Mouse (Mus musculus) cerebellum, adult 9-10 months (tissue): ENCODE results near the gene Hist1h2ae.

ENCODE experiments used
- DNase-seq: peaks from one replicate; pipeline ENCODE4 v3.0.0; 2022

Hist1h2ae gene

GRCm38 (mm10) chr13:23537006-23537710, 33.9 kb downstream of the Hist1h2ae start:
- DNase-seq = no peak

DNA sequence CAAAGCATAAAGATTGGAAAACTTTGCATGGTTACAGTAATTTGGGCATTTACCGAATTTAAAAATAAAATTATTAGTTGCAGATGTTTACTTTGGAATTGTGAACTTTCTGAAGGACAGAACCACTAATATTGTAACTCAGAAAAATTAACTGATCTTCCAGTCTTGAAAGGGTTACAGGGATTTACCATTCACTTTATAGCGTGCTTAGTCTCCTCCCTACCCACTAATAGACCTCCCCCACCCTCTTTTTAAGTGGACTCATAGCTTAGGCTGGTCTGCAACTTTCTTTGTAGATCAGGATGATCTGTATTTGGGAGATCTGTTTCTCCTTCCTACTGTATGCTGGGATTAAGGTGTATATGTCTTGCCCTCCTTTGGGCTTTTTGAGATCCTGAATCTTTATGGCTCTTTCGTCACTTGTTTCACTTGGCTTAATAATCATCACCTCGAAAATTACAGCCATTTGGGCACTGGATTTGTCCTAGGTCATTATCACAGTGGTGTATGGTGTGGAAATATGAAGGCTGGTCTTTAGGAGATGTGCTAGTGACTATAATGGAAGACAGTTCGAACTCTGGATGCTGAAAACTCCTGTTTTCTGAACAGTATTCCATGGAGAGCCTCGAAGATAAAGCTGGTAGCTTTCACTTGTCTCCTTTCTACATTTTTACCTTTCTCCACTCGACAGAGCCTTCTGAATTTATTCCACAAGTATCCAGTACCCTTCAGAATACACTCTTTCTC, 34.8 kb downstream of the Hist1h2ae start:
- DNase-seq = no peak

DNA sequence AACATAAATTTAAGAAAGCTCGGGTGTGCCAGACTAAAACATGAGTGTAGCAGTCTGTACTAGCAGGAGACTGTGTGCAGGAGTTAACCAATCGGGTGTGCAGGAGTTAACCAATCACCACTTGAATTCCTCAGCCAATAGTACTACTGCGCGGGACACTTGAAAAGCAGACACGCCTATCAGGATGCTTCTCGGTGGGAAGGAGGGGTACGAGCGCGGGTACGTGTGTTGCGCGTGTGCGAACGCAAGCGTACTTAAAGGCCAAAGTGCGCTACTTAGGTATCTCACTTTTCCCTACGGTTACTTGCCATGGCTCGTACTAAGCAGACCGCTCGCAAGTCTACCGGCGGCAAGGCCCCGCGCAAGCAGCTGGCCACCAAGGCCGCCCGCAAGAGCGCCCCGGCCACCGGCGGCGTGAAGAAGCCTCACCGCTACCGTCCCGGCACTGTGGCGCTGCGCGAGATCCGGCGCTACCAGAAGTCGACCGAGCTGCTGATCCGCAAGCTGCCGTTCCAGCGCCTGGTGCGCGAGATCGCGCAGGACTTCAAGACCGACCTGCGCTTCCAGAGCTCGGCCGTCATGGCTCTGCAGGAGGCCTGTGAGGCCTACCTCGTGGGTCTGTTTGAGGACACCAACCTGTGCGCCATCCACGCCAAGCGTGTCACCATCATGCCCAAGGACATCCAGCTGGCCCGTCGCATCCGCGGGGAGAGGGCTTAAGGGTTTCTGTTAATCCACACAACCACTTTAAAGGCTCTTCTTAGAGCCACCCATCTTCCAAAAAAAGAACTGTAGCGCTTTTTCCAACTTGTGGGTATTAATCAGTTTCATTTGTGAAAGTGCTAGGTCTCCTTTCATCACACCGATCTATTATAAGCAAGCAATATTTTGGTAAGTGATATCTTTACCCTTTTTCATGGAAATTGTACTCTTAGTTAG, 35.6 kb downstream of the Hist1h2ae start, which contains the start of gene Hist1h3g:
Gene Hist1h3g (plus strand): TSS at position 286 of the 939 bp plus-strand sequence.
- DNase-seq = peak; percentile 90

GRCm38 (mm10) chr13:23534368-23535131, 36.5 kb downstream of the Hist1h2ae start:
- DNase-seq = no peak

DNA sequence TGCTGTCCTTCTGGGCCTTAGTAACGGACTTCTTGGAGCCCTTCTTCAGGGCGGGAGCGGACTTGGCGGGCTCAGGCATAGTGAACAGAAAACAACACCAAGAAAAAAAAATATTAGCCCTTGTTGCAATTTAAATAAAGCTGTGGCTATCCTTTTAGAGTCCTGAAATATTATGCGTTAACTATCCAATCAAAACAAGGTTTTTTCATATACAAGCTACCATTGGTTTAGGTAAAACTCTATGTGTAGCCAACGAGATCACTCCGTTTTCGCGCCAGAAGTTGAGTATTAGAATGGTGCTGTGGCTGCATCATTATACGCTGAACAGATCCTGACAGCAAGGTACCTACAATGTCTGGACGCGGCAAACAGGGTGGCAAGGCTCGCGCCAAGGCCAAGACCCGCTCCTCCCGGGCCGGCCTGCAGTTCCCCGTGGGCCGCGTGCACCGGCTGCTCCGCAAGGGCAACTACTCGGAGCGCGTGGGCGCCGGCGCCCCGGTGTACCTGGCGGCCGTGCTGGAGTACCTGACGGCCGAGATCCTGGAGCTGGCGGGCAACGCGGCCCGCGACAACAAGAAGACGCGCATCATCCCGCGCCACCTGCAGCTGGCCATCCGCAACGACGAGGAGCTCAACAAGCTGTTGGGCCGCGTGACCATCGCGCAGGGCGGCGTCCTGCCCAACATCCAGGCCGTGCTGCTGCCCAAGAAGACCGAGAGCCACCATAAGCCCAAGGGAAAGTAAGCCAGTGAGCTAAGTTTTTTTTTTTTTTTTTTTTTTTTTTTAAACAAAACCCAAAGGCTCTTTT, 37.3 kb downstream of the Hist1h2ae start, which contains the start of gene Hist1h2af:
Gene Hist1h2af (plus strand): TSS at position 347 of the 808 bp plus-strand sequence.
- peak; percentile 86 for DNase-seq

- DNase-seq = peak; percentile 50
Measured at GRCm38 (mm10) chr13:23532262-23533075, 38.6 kb downstream of the Hist1h2ae start.

GRCm38 (mm10) chr13:23530901-23531875, 39.8 kb downstream of the Hist1h2ae start, which contains the start of gene Hist1h4h:
Gene Hist1h4h, plus strand, starts transcription at chr13:23531050.
- peak; percentile 100 for DNase-seq

- DNase-seq = peak; percentile 87
Measured at GRCm38 (mm10) chr13:23530181-23530900, 40.7 kb downstream of the Hist1h2ae start.

DNA sequence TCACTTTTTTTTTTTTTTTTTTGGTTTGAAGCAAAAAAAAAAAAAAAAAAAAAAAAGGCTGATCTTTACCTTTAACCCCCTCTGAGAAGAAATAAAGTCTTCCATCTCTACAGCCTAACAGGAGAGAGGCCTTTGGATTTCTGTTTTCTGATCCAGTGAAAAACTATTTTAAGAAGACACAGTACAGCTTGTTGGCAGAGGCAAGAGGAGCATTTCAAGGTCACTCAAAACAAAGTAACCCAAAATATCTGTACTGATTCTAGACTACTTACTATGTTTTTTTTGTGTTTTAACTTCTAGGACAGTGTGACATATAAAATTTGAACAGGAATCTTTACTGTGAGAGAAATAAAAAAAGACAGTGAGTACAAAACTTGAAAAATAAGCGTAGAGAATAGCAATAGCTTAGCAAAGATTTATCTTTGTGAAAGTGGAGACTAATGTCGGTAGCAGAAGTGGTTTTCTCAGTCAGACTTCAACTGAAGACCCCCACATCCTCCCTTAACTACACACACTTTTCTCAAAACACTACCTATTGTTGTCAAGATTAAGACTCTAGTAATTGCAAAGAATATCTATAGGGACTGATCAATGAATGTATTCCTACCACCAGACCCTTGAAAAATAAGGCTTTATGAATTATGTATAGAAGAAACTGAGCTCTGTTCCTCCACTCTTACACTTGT, 41.4 kb downstream of the Hist1h2ae start:
- DNase-seq = peak; percentile 39

GRCm38 (mm10) chr13:23529005-23529404, 42.0 kb downstream of the Hist1h2ae start:
- DNase-seq = no peak

DNA sequence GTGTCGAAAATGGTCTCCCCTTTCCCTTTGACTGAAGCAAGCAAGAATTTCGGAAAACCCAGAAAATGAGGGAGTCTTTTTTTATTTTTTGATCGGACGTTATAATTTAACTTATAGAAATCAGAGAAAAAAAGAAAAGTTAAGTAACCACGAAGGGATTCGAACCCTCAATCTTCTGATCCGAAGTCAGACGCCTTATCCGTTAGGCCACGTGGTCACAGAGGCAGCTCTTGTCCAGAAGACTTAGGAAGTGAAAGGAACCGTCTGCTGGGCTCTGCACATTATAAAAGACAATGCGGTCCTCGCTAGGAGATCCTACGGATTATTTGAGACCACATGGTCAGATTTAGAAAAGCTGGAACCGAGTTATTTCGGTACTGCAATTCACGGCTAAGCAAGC, 44.7 kb downstream of the Hist1h2ae start:
- peak; percentile 96 for DNase-seq

- DNase-seq = no peak
Measured at GRCm38 (mm10) chr13:23525901-23526300, 45.1 kb downstream of the Hist1h2ae start.

DNA sequence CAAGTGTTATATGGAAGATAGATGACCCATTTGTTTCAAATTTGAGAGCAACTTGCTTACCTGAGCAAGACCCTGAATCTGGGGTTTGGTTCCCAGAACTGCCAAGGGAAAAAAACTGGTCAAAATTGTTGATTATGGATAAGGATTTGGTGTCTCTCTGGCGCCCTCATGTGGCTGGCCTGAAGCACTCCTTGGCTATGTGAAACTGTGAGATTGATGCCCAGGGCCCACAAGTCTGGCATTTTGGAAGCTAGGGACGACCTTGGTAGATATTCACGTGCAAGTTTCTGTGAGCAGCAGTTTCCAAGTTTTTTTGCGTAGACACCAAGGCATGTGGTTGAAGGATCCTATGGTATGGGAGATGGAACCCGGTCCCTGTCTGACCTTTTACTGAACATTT, 46.4 kb downstream of the Hist1h2ae start:
- DNase-seq = peak; percentile 78

DNA sequence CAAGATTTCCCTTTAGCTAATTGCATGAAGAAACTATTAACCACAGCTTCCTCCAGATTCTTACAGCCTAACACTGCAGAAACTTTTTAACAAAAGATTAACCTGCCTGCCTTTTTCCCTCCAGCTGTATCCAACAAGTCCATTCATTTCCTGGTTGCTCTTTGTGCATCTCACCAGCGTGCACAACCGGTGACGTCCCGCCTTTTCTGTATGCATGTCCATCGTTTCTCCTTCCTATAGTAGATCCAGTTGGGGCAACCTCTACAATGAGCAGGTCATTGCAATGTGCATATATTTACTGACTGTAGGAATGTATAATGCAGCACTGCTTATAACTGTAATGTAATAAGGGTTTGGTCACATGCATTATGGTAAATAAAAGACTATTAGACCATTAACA, 47.0 kb downstream of the Hist1h2ae start:
- DNase-seq = peak; percentile 13

DNA sequence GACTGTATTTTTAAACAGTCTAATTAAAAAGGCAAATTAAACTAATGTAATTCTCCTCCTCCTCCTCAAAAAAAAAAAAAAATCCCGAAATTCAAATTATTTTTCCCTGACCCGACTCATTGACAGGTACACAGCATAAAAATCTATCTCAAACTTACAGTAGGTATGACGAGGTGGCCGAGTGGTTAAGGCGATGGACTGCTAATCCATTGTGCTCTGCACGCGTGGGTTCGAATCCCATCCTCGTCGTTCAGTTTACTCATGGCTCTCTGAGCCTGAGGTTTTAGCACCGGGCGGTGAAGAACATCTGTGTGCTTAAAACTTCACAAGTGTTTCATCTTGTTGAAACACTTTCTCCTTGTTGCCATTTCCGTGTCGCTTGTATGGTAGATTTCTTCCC, 49.3 kb downstream of the Hist1h2ae start:
- peak; percentile 81 for DNase-seq
